Mouse (Mus musculus) duodenum, adult 2 months (tissue): ENCODE results near the gene Moxd2. TPM values are rescaled to one million over a fixed set of nuclear protein-coding genes. Genes with fewer than 3 reads are reported as not detected.

Experiments
- polyA plus RNA-seq: library from polyadenylated mRNA; depleted of rRNA; stranded (reverse); fragments of >200 nt; gene quantifications from 2 replicates; pipeline ENCODE4 v1.2.3, GENCODE M21; 2012; ENCODE audit warnings: low replicate concordance; rRNA removed

Moxd2 gene
- polyA plus RNA-seq = not detected in 2 replicates

DNA sequence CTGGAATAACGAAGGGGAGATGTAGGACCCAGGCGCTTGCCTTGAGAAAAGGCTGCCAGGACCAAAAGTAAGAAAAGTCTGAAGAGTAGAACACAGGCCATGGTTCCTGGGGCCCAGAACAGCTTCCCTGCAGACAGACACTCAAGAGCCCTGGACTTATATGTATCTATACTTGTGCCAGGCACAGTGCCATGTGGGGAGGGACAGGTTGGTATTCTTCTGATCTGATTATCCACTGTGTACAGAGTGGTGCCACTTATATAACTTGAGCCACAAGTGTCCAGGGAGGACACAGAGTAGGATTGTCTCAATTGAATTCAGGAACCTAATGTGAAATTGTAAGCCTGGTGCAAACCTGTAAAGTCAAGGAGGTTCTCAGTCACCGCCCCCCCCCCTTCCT lies at the start of gene Moxd2:
TSS of gene Moxd2 (minus strand) at position 101 of the 400 bp plus-strand sequence.

DNA sequence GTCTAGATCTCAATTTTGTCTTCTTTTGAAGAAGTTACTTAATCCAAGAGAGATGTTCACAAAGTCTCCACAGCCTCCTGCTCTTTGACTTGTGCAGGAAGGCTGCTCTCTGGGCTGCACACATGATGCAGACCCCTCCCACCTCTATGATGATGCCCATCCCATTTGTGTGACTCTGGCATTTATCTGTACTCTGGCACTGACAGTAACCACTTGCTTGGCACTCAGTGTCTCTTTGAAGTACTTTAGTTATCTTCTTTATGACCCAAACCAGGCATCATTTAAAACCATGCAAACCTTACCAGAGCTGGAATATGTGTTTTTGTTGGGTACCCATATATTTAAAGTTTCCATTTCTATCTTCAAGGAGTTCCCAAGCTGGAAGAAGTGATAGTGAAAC lies 13.0 kb upstream of the Moxd2 start, which contains the start of gene Prss58:
TSS of gene Prss58 (minus strand) at position 101 of the 400 bp plus-strand sequence.

Other genes starting within 250 kb of the Moxd2 start
- gene Prss58, start 12.9 kb upstream of the Moxd2 start, polyA plus RNA-seq = not detected in 2 replicates
- gene 1700074P13Rik, start 53.1 kb upstream of the Moxd2 start, polyA plus RNA-seq = not detected in 2 replicates
- gene Gm4744, start 64.4 kb upstream of the Moxd2 start, polyA plus RNA-seq = not detected in 2 replicates
- gene 1810009J06Rik, start 77.3 kb upstream of the Moxd2 start, polyA plus RNA-seq = 0.36 TPM in 1 of 2 replicates, not detected in the other
- not detected in 2 replicates for gene Gm2663, start 112.0 kb upstream of the Moxd2 start, polyA plus RNA-seq
- 2.3 and 1,069 TPM in 2 replicates for gene 2210010C04Rik, start 148.0 kb upstream of the Moxd2 start, polyA plus RNA-seq